Mouse (Mus musculus) ES-Bruce4 (cell line): ENCODE measurements around the gene Lamb3.

ENCODE experiments used
- CTCF ChIP-seq: IDR thresholded peaks from one replicate; pipeline ENCODE4 v1.8.1; 2011; ENCODE audit warnings: low read depth, low read length
- POLR2A ChIP-seq: IDR thresholded peaks from one replicate; pipeline ENCODE4 v1.8.1; 2011; ENCODE audit warnings: low read length; ENCODE audit not compliant: insufficient read depth

DNA sequence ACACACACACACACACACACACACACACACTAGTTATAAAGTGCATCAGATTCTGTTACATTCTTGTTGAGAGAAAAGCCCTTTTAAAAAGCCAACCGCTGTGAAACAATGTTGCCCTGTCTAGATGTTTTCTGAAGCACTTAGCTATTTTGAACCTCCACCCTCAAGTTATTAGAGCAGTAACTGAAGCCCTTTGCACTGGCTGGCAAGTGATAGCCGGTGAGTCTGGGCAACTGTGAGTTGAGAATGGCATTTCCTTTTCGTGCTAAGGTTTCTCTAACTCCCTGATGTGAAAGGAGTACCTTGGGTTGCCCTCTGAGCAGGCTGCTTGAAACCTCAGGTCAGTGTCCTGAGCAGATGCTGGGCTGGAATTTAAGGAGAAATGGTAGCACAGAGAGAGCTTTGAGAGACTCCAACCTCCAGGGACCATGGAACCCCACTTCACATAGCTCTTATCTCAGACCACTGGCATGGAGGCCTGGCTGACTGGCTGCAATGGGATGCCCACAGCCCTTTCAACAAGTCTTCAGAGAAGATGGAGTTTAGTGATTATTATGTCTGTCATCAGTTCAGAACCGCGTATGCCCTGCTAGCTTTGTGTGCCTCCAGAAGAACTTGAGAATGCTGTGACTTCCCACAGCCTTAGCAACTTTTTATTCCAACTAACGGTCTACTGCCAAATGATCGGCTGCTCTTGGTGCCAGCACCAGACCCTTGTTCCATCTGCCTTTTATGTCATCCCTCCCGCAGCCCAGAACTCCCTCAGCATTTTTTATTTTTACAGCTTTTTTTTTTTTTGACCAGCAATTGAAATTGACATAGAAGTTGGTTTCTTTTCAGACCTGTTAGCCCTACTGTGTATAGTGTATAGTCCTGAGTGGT, 55.8 kb downstream of the Lamb3 start:
- TF ChIP-seq POLR2A = no peak
- TF ChIP-seq CTCF = no peak
